17 mouse cellular contexts compared by ENCODE assay signal in genomic region chr6:95378349-95378748, GRCm38 (mm10). TPM values are rescaled to one million over a fixed set of nuclear protein-coding genes. Genes with fewer than 3 reads are reported as not detected.
"Had no signal": no experiment of that assay in that cellular context is flagged by ENCODE, and none has a peak within 500 bp of the region (broad histone marks: within the 10 kb centered on the region; RNA-seq: fewer than 3 reads in every experiment).

No protein-coding gene starts in this region.

- H3K4me2 ChIP-seq: limb, embryonic 13.5 days; midbrain, embryonic 15.5 days had no signal

- H3K9ac ChIP-seq: limb, embryonic 13.5 days; liver, embryonic 14.5 days; midbrain, embryonic 15.5 days had no signal

- DNase-seq: kidney, adult 11 months; kidney, postnatal 10 days; left cerebral cortex, postnatal 4 days; lung, adult 18-20 months; right cerebral cortex, postnatal 14 days; thymus, postnatal 4 days had no signal

- ATAC-seq: midbrain, embryonic 15.5 days had no signal

- H3K9me3 ChIP-seq: limb, embryonic 13.5 days; midbrain, embryonic 10.5 days; midbrain, embryonic 15.5 days had no signal

- H3K27me3 ChIP-seq: limb, embryonic 13.5 days; midbrain, embryonic 15.5 days had no signal

- H3K27ac ChIP-seq: limb, embryonic 13.5 days; liver, embryonic 14.5 days; midbrain, embryonic 10.5 days; midbrain, embryonic 15.5 days had no signal

- H3K4me1 ChIP-seq: limb, embryonic 13.5 days; midbrain, embryonic 10.5 days; midbrain, embryonic 15.5 days had no signal

- H3K36me3 ChIP-seq: limb, embryonic 13.5 days; midbrain, embryonic 10.5 days; midbrain, embryonic 15.5 days had no signal

- H3K4me3 ChIP-seq: limb, embryonic 13.5 days; midbrain, embryonic 10.5 days; midbrain, embryonic 15.5 days had no signal

RNA-seq across cellular contexts. Expression of gene Gm10234, which starts 56.4 kb away (rescaled TPM):
- polyA plus RNA-seq: kidney, embryonic 14.5 days; large intestine, adult 2 months; limb, embryonic 13.5 days; liver, adult 2 months; liver, embryonic 14.5 days; lung, embryonic 16.5 days; midbrain, embryonic 10.5 days; midbrain, embryonic 15.5 days; spleen, adult 2 months; stomach, embryonic 16.5 days; thymus, postnatal 0 days had no signal
